9 mouse cellular contexts compared by ENCODE assay signal in the genomic region with DNA sequence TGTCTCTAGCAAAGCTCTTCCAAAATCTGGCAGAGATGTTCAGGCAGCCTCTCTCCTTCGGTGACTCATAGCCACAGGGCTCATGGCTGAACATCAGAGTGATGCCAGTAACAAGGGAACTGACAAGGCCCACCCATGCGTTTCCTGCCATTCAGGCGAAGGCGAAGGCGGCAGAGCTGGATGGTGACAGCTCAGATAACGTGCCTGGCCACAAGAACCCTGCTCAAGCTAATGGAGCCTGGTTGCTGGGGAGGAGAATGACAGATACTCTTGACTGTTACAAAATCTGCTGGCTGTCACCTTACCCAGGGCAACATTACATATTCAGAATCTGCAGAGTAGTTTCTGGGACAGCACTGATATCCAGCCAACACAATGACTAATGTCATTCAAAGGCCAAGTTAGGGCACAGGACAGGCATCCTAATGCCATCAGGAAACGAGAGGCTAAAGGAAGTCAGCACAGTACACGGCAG. TPM values are rescaled to one million over a fixed set of nuclear protein-coding genes. Genes with fewer than 3 reads are reported as not detected.
DNase-seq lines count a peak whose midpoint lies in the region; ATAC-seq and TF ChIP-seq lines count a peak whose summit lies in the region.
"Had no signal": no experiment of that assay in that cellular context is flagged by ENCODE, and none has a peak within 500 bp of the region (broad histone marks: within the 10 kb centered on the region; RNA-seq: fewer than 3 reads in every experiment).

No protein-coding gene starts in this region.

- no peak overlapping the region for H3K9ac ChIP-seq in kidney, embryonic 14.5 days (ENCODE audit: low read depth, low read length)
- no peak overlapping the region for H3K9ac ChIP-seq in liver, embryonic 13.5 days
- H3K9ac ChIP-seq: liver, embryonic 15.5 days had no signal

- H3K4me1 ChIP-seq in cerebellum, adult 2 months (ENCODE audit: control insufficient read depth, insufficient read depth, low read length), result peaks cover 22% of the 10 kb centered on the region
- 0 out of 2 replicates have a peak, but pooled peaks cover 8% of the 10 kb centered on the region for H3K4me1 ChIP-seq in kidney, embryonic 14.5 days (ENCODE audit: control insufficient read depth, insufficient read depth, low read length)
- peaks cover 13% of the 10 kb centered on the region for H3K4me1 ChIP-seq in liver, embryonic 13.5 days (replicated peaks)

- in situ Hi-C loops in Patski (cut with MboI; ENCODE audit: low pct_unique_long_range_greater_than_20kb), result loop anchor here (5.0 kb wide), 2 partner anchors 116 to 276 kb away; no protein-coding TSS in a partner anchor

- no peak overlapping the region for H3K4me3 ChIP-seq in cerebellum, adult 2 months (replicated peaks; ENCODE audit: insufficient read depth, low read depth, low read length)
- no peak overlapping the region for H3K4me3 ChIP-seq in kidney, embryonic 14.5 days (ENCODE audit: low read length)
- H3K4me3 ChIP-seq in liver, embryonic 13.5 days (replicated peaks), result no peak overlapping the region
- H3K4me3 ChIP-seq: liver, embryonic 15.5 days had no signal

- no peaks in the 10 kb centered on the region for H3K36me3 ChIP-seq in kidney, embryonic 14.5 days (ENCODE audit: control insufficient read depth, insufficient read depth, low read length)
- 0 out of 2 replicates have a peak, but pooled peaks cover 2% of the 10 kb centered on the region for H3K36me3 ChIP-seq in liver, embryonic 13.5 days
- H3K36me3 ChIP-seq: liver, embryonic 15.5 days had no signal

- no peak overlapping the region for H3K4me2 ChIP-seq in kidney, embryonic 14.5 days (replicated peaks; ENCODE audit: low read depth, low read length)
- H3K4me2 ChIP-seq in liver, embryonic 13.5 days, result no peak overlapping the region
- H3K4me2 ChIP-seq: liver, embryonic 15.5 days had no signal

- CTCF ChIA-PET in Patski (lab: Charles Lee), result interaction anchor here (1.2 to 1.3 kb wide), 2 partner anchors 118 to 279 kb away, joined by 3 read pairs; no protein-coding TSS in a partner anchor

- peak; percentile 55 to 64 for DNase-seq in cerebellum, adult 2 months
- DNase-seq in Patski (ENCODE audit: low read depth, low spot score), result no peak
- DNase-seq in frontal cortex, postnatal 36 days (ENCODE audit: low spot score in 2 of 2), result peak; percentile 56 to 62
- DNase-seq in liver, embryonic 13.5 days, result no peak
- no peak for DNase-seq in urinary bladder, postnatal 10 days (ENCODE audit: low spot score)
- DNase-seq in urinary bladder, adult 18-20 months (ENCODE audit: low spot score in 2 of 2), result no peak

- no peak overlapping the region for H3K27ac ChIP-seq in cerebellum, adult 2 months (ENCODE audit: insufficient read depth, low read length)
- peak overlapping the region; percentile 64 for H3K27ac ChIP-seq in kidney, embryonic 14.5 days (ENCODE audit: low read depth, low read length)
- no peak overlapping the region for H3K27ac ChIP-seq in liver, embryonic 13.5 days
- H3K27ac ChIP-seq: liver, embryonic 15.5 days had no signal

- WGBS in cerebellum, adult 2 months, result 36% methylated on average over 8 of the region's 8 CpGs
- 41% methylated on average over 8 of the region's 8 CpGs for WGBS in kidney, embryonic 14.5 days
- WGBS in liver, embryonic 13.5 days (ENCODE audit: insufficient replicate concordance), result 14% methylated on average over 8 of the region's 8 CpGs

- no peak for TF ChIP-seq POLR2A in cerebellum, adult 2 months (IDR thresholded peaks at IDR 0.05; ENCODE audit: borderline replicate concordance, insufficient read depth, low read length)

- no peaks in the 10 kb centered on the region for H3K9me3 ChIP-seq in kidney, embryonic 14.5 days (ENCODE audit: control insufficient read depth, low read length)
- no peaks in the 10 kb centered on the region for H3K9me3 ChIP-seq in liver, embryonic 13.5 days (replicated peaks)
- H3K9me3 ChIP-seq: liver, embryonic 15.5 days had no signal

- TF ChIP-seq CTCF in cerebellum, adult 2 months (IDR thresholded peaks at IDR 0.05; ENCODE audit: borderline replicate concordance, insufficient read depth, low read depth, low read length), result no peak
- no peak for TF ChIP-seq CTCF in Patski (IDR thresholded peaks at IDR 0.05)

- POLR2A ChIA-PET in Patski (lab: Charles Lee), result interaction anchor here (0.9 kb wide), 1 partner anchor 110 kb away, joined by 4 read pairs; no protein-coding TSS in a partner anchor

- no peaks in the 10 kb centered on the region for H3K27me3 ChIP-seq in cerebellum, adult 2 months (ENCODE audit: control insufficient read depth, insufficient read depth, low read length)
- H3K27me3 ChIP-seq in Patski, result no peaks in the 10 kb centered on the region
- no peaks in the 10 kb centered on the region for H3K27me3 ChIP-seq in kidney, embryonic 14.5 days (ENCODE audit: control insufficient read depth, insufficient read depth, low read length)
- H3K27me3 ChIP-seq in liver, embryonic 13.5 days, result no peaks in the 10 kb centered on the region
- H3K27me3 ChIP-seq: liver, embryonic 15.5 days had no signal

- no peak for ATAC-seq in cerebellum, adult (ENCODE audit: insufficient number of reproducible peaks, low FRiP score, low TSS enrichment)
- ATAC-seq in Patski, result peak; percentile 58
- ATAC-seq in kidney, embryonic 14.5 days (ENCODE audit: low FRiP score, low TSS enrichment), result no peak
- ATAC-seq in liver, embryonic 13.5 days (ENCODE audit: low read depth), result peak; percentile 38; the same call in 1 of the 2 replicates

RNA-seq across cellular contexts. Expression of gene Oxnad1, which starts 11.9 kb away (rescaled TPM):
- 25.3 and 31.5 TPM in 2 replicates for polyA plus RNA-seq in cerebellum, adult 2 months (2012; rRNA removed)
- 57.1 TPM for polyA plus RNA-seq in Patski (2021)
- 29.1 and 33.6 TPM in 2 replicates for polyA plus RNA-seq in kidney, embryonic 14.5 days (2014; fragmentation: Nextera tagmentation; extraction: Ambion mirVana)
- 23.4 and 24.1 TPM in 2 replicates for polyA plus RNA-seq in liver, embryonic 13.5 days (2015; fragmentation: Nextera tagmentation; extraction: Ambion mirVana)

RNA-seq across cellular contexts. Expression of gene Dph3, which starts 12.3 kb away (rescaled TPM):
- polyA plus RNA-seq in cerebellum, adult 2 months (2012; rRNA removed), result 54.6 and 58.3 TPM in 2 replicates
- 50.1 TPM for polyA plus RNA-seq in Patski (2021)
- 102 and 136 TPM in 2 replicates for polyA plus RNA-seq in kidney, embryonic 14.5 days (2014; fragmentation: Nextera tagmentation; extraction: Ambion mirVana)
- 106 and 110 TPM in 2 replicates for polyA plus RNA-seq in liver, embryonic 13.5 days (2015; fragmentation: Nextera tagmentation; extraction: Ambion mirVana)

RNA-seq across cellular contexts. Expression of gene Galnt15, which starts 44.5 kb away (rescaled TPM):
- polyA plus RNA-seq in cerebellum, adult 2 months (2012; rRNA removed), result 14.5 and 16.7 TPM in 2 replicates
- polyA plus RNA-seq in Patski (2021), result 0.14 TPM
- 0.34 and 0.56 TPM in 2 replicates for polyA plus RNA-seq in kidney, embryonic 14.5 days (2014; fragmentation: Nextera tagmentation; extraction: Ambion mirVana)
- not detected in 2 replicates for polyA plus RNA-seq in liver, embryonic 13.5 days (2015; fragmentation: Nextera tagmentation; extraction: Ambion mirVana)
- polyA plus RNA-seq: liver, embryonic 15.5 days had no signal

Comparison
In these comparisons a context has a peak if more than half of its experiments do, and no peak if none do; other contexts are left out.
1. DNase-seq: peak in cerebellum, adult 2 months (2 of 2) and frontal cortex, postnatal 36 days (2 of 2); none in Patski (single experiment), liver, embryonic 13.5 days (single experiment), urinary bladder, postnatal 10 days (single experiment) and urinary bladder, adult 18-20 months (0 of 2).
2. ATAC-seq: peak in Patski (single experiment) and liver, embryonic 13.5 days (single experiment); none in cerebellum, adult (single experiment) and kidney, embryonic 14.5 days (single experiment).